Mouse (Mus musculus) spleen, embryonic (tissue): ENCODE measurements at regions not wholly inside any gene's neighbourhood (a gene's known extent, or its start where the extent isn't known, plus 50 kb on each side); places are given as distances from the start of the nearest gene placed in this dataset.

ENCODE experiments used
- CTCF ChIA-PET: fragments of 350-600 bp; sonication (Branson Sonifier 250); formaldehyde crosslinking; loops from one replicate; lab custom pipeline; 2022; lab: Charles Lee

- CTCF ChIA-PET: no interaction called here
Observed at GRCm38 (mm10) chr5:15773839-15774238, 59.8 kb upstream of the Speer4c start.

DNA sequence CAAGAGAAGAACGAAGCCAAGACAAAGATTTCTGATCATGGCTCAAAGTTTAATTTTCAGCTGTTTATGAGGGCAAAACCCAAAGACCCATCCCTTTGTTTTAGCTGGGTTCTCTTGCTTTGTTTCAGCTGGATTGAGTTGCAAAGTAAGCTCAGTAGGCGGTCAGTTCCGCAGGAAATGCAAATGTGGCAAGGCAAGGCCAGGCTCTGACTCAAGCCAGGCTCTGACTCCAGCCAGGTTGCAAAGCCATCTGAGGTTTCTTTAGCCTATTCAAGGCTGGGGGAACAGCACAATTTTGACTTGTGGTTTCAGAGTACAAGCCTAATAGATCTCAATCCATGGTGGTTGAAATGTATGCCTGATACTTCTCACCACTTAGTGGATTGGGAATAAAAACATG, 60.5 kb upstream of the Speer4c start:
- CTCF ChIA-PET: no interaction called here

DNA sequence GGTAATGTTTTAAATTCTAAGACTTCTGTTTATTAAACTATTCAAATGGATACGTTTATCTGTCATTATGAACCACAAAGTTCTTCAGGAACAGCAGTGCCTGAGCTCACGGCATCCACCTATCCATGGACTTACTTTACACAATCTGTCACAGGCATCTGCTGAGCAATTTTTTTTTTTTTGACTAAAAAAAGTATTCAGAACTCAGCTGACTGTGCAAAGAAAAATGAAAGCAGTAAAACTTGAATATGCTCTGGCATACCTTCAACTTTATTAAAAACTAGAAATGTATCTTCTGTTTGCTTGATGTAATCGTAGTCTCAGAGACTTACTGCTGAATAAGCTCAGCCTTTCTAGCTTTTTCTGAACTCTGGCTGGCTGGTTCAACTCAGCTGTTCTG, 62.0 kb upstream of the Speer4c start:
- CTCF ChIA-PET: no interaction called here

DNA sequence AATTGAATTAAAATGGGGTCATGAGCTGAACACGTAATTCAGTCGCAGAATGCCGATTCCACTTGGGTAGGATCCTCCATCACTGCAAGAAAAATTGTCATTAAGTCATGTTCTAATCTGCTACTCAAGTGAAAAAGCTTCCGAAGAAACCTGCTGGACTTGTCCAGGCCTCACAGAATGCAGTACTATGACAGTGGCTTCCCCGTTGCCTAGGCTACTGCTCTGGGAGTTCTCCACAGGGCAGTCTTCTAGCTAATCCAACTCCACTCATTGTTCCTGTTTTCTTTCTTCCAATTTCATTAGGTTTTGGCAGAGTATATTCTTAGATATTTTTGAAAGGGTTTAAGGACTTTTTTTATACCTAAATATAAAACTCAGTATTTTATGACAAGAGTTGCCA, 89.5 kb upstream of the Speer4c start:
- CTCF ChIA-PET: no interaction called here

- CTCF ChIA-PET: no interaction called here
Observed at GRCm38 (mm10) chr5:15816864-15817263, 102.8 kb upstream of the Speer4c start.

DNA sequence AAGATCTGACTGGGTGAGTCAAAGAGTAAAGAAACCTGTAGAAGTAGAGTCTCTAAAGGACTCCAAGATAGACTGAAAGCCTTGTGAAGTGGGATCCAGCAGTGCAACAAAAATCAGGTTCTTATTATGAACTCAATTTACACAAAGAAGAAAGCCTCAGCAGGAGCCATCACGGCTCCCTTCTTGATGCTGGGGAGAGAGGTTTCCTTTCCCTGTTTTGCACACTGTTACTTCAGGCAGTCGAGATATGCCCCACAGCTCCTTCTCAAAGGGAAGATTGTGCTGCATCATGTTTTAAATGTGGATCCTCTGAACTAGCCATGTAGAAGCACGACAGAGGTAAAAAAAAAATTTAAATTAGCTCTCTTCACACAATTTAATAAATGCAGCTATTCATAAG, 103.3 kb upstream of the Speer4c start:
- CTCF ChIA-PET: no interaction called here

DNA sequence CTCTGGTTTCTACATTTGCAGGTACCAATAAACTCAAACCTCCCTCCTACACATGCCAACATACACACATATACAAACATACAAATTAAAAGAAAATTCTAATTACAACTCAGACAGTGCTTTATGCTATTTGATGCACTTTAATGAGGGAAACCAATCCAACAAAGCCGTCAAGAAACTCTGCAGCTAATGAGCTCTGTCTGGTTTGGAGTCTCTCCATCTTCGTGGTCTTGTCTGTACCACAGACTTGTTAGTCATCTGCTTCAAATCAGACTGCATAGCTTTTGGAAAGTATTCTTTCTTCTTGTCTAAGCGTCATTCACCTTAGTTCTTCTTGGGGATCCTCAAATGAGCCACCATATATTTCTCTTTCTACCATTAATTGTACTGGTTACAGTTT, 108.9 kb upstream of the Speer4c start:
- CTCF ChIA-PET: no interaction called here

DNA sequence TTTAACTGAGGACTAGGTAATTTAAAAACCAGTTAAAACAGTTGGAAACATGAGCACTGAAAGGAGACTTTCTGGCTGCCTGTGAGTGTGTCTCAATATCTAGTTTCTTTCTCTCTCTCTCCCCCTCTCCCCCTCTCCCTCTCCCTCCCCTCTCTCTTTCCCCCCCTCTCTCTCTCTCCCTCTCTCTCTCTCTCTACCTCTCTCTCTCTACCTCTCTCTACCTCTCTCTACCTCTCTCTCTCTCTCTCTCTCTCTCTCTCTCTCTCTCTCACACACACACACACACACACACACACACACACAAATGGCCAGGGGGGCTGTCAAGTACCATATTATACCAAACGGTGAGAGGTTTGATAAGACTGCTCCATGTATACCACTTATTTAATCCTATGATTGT, 103.0 kb upstream of the Cacna2d1 start:
- CTCF ChIA-PET: no interaction called here

GRCm38 (mm10) chr5:15832338-15832737, 102.2 kb upstream of the Cacna2d1 start:
- CTCF ChIA-PET: interaction anchor here (0.7 kb wide), 1 partner anchor 58 kb away, joined by 3 read pairs; no protein-coding TSS in a partner anchor

GRCm38 (mm10) chr5:15838108-15838972, 96.2 kb upstream of the Cacna2d1 start:
- CTCF ChIA-PET: interaction anchor here (0.7 kb wide), 1 partner anchor 16 kb away, joined by 3 read pairs; no protein-coding TSS in a partner anchor

- CTCF ChIA-PET: no interaction called here
Observed at GRCm38 (mm10) chr5:15846790-15847189, 87.7 kb upstream of the Cacna2d1 start.

DNA sequence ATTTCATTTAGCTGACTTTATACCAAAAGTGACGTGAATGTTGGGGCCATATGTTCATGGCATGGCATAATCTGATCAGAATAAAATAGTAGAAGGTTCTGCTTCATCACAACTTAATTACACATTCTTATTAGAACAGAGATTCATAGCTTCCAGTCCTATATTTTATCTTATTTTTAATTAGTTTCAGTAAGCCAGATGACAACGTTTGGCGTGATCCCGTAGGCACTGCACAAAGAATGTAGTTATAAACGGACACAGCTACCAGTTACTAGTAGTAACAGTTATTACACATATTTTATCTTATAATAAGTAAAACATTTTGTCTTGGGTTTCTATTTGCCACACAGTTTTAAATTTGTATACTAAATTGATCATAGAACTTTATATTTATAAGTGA, 85.0 kb upstream of the Cacna2d1 start:
- CTCF ChIA-PET: no interaction called here

GRCm38 (mm10) chr5:15850126-15850801, 84.2 kb upstream of the Cacna2d1 start:
- CTCF ChIA-PET: no interaction called here

DNA sequence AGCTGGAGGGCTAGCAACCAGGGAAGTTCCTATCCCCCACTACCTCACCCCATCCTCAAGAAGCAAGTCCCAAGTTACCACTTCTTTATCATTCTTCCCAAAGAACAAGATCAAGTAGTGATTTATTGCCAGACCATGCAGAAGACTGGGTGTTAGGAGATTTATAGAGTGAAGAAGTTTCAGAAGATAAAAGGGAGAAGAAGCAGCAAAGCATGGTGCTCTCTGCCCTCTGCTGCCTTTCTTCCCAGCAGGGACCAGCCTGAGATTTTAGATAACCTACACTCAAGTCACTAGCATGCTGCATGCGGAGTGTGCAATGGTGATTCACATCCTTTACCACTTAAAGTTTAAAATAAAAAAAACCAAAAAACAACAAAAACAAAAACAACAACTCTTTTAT, 79.7 kb upstream of the Cacna2d1 start:
- CTCF ChIA-PET: interaction anchor here (0.6 kb wide), 1 partner anchor 16 kb away, joined by 3 read pairs; no protein-coding TSS in a partner anchor

DNA sequence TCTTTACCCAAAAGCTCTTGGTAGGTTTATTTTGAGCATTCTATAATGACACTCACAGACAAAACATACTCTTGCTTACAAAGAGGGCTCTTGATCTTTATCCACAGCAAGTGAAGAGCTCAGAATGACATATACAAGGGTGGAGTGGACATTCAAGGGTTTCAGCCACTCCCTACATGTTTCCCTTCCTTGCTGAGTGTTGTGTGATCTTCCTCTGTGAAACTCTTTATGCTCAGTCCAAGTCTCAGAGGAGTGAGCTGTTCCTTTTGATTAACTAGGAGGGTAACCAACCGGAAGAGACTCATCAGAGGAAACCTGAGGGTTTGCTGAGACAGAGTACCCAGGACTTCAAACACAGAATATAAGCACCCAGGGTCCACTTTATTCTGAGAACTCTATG, 77.5 kb upstream of the Cacna2d1 start:
- CTCF ChIA-PET: no interaction called here

- CTCF ChIA-PET: no interaction called here
Observed at GRCm38 (mm10) chr5:15874065-15874464, 60.4 kb upstream of the Cacna2d1 start.

GRCm38 (mm10) chr5:15883004-15883403, 51.5 kb upstream of the Cacna2d1 start:
- CTCF ChIA-PET: no interaction called here
